Mouse (Mus musculus): ENCODE data around the gene Tmigd3. TPM values are rescaled to one million over a fixed set of nuclear protein-coding genes. Genes with fewer than 3 reads are reported as not detected.
A peak's percentile ranks its signal among the peaks of the same experiment; 100 is the strongest.

Gene Tmigd3
- polyA plus RNA-seq, 1 experiment from 2014 or later, result 0.30 TPM

DNA sequence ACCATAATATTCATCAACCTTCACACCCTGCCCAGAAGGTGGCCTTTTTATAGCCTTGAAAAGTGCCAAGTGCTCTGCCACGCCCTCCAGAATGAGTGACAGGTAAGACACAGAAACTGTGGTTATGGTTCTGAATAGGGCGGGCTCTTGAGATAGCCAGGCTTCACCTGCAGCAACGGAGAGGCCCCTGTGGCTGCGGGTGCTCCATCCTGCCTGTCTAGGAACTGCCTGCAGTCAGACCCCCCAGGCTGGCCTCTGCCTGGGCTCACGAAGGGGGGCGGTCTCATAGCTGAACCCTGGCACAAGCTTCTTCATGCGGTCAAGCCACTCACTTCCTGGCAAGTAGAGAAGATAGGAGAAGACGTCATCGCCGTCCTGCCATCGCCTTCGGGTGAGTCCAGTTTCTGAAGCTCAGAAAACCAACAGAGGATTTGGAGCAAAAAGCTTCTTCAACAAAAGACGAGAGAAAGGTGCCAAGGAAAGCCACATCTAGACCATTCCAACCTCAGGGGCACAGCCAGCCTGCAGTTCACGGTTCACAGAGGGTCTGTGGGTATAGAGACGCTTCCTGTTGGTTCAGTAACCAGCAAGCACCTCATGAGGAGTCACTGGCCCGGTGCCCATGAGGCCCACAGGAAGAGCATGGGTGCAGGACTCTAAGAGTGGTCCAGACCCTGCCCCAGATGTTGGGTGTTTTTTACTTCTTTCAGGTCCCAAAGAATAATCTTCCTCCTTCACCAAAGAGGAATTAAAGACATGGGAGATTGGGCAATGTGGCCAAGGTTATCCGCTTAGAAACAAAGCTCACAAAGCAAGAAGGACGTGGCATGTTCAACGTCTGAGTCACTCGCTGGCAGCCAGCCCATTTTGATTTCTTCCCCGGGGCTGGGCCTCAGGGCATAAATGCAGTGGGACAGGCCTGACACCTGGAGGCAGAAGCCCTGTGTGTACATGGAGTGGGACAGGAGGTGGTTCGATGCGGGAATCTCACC lies 24.2 kb downstream of the Tmigd3 start:
- peaks cover 53% of the 10 kb centered on the region for H3K4me1 ChIP-seq
- H3K36me3 ChIP-seq, result no peaks in the 10 kb centered on the region
- H3K9me3 ChIP-seq (replicated peaks), result no peaks in the 10 kb centered on the region
- 22% methylated on average over 23 of the region's 23 CpGs for WGBS (ENCODE audit: insufficient replicate concordance)
- peak; percentile 17; the same call in 1 of the 2 replicates for ATAC-seq
- H3K4me2 ChIP-seq, result peak overlapping the region; percentile 54
- H3K27ac ChIP-seq, result peak overlapping the region; percentile 55
- H3K4me3 ChIP-seq, result no peak overlapping the region
- peak overlapping the region; percentile 4; the same call in 1 of the 2 replicates for H3K9ac ChIP-seq
- H3K27me3 ChIP-seq (replicated peaks), result 0 out of 2 replicates have a peak, but pooled peaks cover 4% of the 10 kb centered on the region

DNA sequence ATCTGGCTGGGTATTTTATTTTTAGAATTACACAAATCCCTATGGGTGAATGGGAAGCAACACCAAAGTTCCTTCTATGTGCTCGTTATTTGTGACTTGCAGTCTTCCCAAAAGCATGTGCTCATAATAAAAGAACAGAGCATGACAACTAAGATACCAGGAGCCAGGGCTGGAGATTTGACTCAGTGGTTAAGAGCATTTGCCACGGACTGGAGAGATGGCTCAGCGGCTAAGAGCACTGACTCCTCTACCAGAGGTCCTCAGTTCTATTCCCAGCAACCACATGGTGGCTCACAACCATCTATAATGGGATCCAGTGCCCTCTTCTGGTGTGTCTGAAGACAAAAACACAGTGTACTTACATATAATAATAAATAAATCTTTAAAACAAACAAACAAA lies 26.1 kb downstream of the Tmigd3 start:
- no peak overlapping the region for H3K9ac ChIP-seq

DNA sequence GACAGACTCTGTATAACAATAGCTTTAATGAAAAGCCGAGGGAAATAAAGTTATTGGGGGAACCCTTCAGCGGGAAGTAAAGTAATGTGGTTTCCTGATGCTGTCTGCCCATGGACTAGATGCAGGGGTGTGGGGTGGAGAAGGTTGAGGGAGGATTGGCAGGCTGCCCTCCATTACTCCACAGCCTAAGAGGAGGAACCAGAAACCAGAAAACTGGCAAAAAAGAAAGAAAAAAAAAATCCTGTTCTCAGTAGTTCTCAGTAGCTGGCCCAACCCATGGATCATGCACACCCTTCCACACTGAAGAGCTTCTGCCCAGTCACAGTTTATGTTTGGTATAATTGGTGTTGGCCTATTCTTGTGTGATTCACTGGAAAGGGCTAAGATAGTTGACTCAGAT lies 27.6 kb downstream of the Tmigd3 start:
- Histone ChIP-seq H3K4me3 (no peak overlapping the region), H3K27me3 (replicated peaks) (0 out of 2 replicates have a peak, but pooled peaks cover 4% of the 10 kb centered on the region), H3K9me3 (replicated peaks) (no peaks in the 10 kb centered on the region), H3K36me3 (no peaks in the 10 kb centered on the region), H3K9ac (no peak overlapping the region), H3K27ac (no peak overlapping the region), H3K4me1 (peaks cover 28% of the 10 kb centered on the region), H3K4me2 (no peak overlapping the region)
- ATAC-seq, result no peak
- WGBS (ENCODE audit: insufficient replicate concordance), result 23% methylated on average over 2 of the region's 2 CpGs

More for the DNA sequence above, 26.1 kb downstream of the Tmigd3 start:
- Histone ChIP-seq H3K27me3 (replicated peaks) (0 out of 2 replicates have a peak, but pooled peaks cover 4% of the 10 kb centered on the region), H3K4me1 (peaks cover 43% of the 10 kb centered on the region), H3K27ac (no peak overlapping the region), H3K36me3 (no peaks in the 10 kb centered on the region), H3K4me3 (no peak overlapping the region), H3K4me2 (no peak overlapping the region), H3K9me3 (replicated peaks) (no peaks in the 10 kb centered on the region)
- ATAC-seq, result no peak
- 67% methylated on average over 3 of the region's 3 CpGs for WGBS (ENCODE audit: insufficient replicate concordance)

DNA sequence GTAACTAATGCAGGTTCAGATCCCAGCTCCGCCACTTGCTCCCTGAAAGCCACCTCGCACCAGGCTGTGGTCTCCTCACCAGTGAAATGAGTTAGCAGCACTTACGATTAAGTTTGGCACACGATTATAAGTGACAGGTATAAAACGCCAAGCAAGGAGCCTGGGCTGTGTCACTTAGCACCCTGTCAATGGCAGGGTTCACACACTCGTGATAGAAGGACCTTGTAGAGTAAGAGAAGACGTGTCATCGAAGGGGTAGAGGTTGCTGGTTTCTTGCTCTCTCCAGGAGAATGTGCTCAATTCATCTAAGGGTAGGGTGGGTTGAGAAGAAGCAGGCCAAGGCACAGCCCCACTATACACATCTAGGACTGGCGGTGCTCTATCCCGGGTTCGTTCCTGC lies 28.2 kb downstream of the Tmigd3 start:
- no peaks in the 10 kb centered on the region for H3K9me3 ChIP-seq (replicated peaks)
- H3K4me2 ChIP-seq, result no peak overlapping the region
- H3K36me3 ChIP-seq, result no peaks in the 10 kb centered on the region
- H3K9ac ChIP-seq, result no peak overlapping the region
- no peak overlapping the region for H3K4me3 ChIP-seq
- no peak for ATAC-seq
- 82% methylated on average over 11 of the region's 11 CpGs for WGBS (ENCODE audit: insufficient replicate concordance)
- H3K4me1 ChIP-seq, result peaks cover 25% of the 10 kb centered on the region
- H3K27ac ChIP-seq, result no peak overlapping the region
- 0 out of 2 replicates have a peak, but pooled peaks cover 4% of the 10 kb centered on the region for H3K27me3 ChIP-seq (replicated peaks)

DNA sequence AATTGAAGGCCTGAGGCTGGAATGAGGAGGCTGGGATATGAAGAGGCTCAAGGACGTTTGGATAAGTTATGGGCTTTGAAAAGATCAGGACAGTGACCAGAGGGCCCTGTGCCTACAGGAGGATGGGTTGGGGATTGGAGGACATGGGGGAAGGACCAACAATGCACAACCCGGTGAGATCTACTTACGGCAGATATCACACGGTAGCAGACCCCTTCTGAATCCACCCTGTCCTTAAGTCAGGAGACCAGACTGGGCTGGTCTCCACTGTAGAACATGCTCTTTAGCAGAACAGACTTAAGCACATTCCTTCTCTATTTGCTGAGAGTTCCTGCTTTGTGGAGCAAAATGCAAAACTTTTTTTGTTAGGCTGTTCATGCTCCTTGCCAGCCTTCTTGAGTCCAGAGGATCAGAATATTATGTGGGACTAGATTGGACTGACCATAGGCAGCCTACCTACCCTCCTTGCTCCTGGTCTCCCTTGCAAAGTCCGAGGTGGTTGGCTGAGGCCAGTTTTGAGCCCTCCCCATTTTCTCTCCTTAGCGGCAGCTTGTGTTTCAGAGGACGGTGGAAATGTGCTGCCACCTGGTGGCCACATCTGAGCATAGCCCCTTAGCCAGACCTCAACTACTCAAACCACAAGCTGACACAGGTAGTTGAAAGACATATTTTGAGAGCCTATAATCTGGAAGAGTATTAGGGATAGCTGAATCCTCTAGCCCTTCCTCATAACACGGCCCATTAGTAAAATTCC lies 28.9 kb downstream of the Tmigd3 start:
- H3K4me1 ChIP-seq, result peaks cover 25% of the 10 kb centered on the region
- H3K4me3 ChIP-seq, result no peak overlapping the region
- no peak overlapping the region for H3K4me2 ChIP-seq
- H3K27ac ChIP-seq, result no peak overlapping the region
- WGBS (ENCODE audit: insufficient replicate concordance), result 30% methylated on average over 8 of the region's 8 CpGs
- 0 out of 2 replicates have a peak, but pooled peaks cover 2% of the 10 kb centered on the region for H3K27me3 ChIP-seq (replicated peaks)
- H3K36me3 ChIP-seq, result no peaks in the 10 kb centered on the region
- H3K9ac ChIP-seq, result no peak overlapping the region
- no peaks in the 10 kb centered on the region for H3K9me3 ChIP-seq (replicated peaks)
- ATAC-seq, result peak; percentile 45; the same call in 1 of the 2 replicates

DNA sequence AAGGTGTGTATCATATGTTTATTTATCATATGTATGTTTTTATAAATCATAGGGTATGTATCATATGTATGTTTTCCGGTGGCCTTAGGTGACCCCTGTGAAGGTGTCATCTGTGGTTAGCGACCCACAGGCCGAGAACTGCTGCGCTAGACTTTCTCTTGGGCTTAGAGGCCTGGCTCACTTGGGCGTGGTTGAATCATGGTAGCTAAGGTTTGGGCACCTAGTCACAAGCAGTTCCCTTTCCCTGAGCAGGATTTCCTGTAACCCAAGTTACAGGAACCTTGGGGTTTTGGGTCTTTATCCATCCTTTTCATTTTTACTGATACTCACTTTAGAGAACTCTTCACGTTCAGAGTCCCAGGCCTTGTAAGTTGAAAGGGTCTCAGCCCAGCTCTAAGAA lies 29.6 kb downstream of the Tmigd3 start:
- Histone ChIP-seq H3K9me3 (replicated peaks) (no peaks in the 10 kb centered on the region), H3K4me3 (no peak overlapping the region), H3K27me3 (replicated peaks) (no peaks in the 10 kb centered on the region), H3K27ac (no peak overlapping the region; the same call in 1 of the 2 replicates), H3K9ac (no peak overlapping the region), H3K4me2 (no peak overlapping the region), H3K4me1 (peaks cover 25% of the 10 kb centered on the region), H3K36me3 (no peaks in the 10 kb centered on the region)
- WGBS (ENCODE audit: insufficient replicate concordance), result 55% methylated on average over 6 of the region's 6 CpGs
- ATAC-seq, result no peak

DNA sequence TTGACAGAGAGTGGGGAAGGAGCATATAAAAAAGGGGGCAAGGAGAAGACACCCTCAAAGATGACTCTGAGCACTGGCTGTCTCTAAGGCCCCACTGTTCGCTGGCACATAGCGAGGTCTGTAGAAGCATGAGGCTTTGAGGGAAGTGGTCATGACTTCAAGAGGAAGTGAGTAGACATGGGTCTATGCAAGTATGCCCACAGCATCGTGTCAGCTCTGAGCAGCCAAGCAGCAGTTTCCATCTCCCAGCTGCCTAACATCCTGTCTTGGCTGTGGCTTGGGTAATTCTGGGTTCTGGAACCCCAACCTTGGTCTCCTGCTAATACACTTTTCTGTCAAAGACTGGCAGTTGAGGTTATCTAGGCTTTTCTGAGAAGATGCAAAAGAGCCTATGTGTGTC lies 30.0 kb downstream of the Tmigd3 start:
- WGBS (ENCODE audit: insufficient replicate concordance), result 17% methylated on average over 3 of the region's 3 CpGs
- Histone ChIP-seq H3K27ac (no peak overlapping the region; the same call in 1 of the 2 replicates), H3K9me3 (replicated peaks) (no peaks in the 10 kb centered on the region), H3K4me2 (no peak overlapping the region), H3K4me1 (peaks cover 26% of the 10 kb centered on the region), H3K9ac (no peak overlapping the region), H3K27me3 (replicated peaks) (no peaks in the 10 kb centered on the region), H3K4me3 (no peak overlapping the region), H3K36me3 (no peaks in the 10 kb centered on the region)
- no peak for ATAC-seq

DNA sequence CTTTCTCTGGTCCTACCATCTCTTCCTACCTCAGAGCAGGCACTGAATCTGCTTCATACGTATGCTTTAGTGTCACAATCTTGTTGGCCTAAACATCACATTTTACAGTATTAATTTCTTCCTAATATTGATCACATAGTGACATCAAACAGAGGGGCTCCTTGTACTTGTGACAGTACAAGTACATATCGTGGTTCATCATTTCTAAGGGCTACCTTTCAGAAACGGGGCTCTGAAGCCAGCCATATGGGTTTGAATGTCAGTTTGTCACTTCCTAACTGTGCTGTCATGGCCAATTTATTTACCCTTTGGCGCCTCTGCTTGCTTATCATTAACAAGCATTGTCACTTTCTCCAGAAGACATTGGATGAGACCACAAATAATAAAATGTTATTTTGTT lies 30.8 kb downstream of the Tmigd3 start:
- Histone ChIP-seq H3K9me3 (replicated peaks) (no peaks in the 10 kb centered on the region), H3K4me3 (no peak overlapping the region), H3K4me1 (peaks cover 26% of the 10 kb centered on the region), H3K27ac (no peak overlapping the region), H3K36me3 (no peaks in the 10 kb centered on the region), H3K4me2 (no peak overlapping the region), H3K27me3 (replicated peaks) (no peaks in the 10 kb centered on the region), H3K9ac (no peak overlapping the region)
- WGBS (ENCODE audit: insufficient replicate concordance), result 58% methylated on average over 4 of the region's 4 CpGs
- ATAC-seq, result no peak

DNA sequence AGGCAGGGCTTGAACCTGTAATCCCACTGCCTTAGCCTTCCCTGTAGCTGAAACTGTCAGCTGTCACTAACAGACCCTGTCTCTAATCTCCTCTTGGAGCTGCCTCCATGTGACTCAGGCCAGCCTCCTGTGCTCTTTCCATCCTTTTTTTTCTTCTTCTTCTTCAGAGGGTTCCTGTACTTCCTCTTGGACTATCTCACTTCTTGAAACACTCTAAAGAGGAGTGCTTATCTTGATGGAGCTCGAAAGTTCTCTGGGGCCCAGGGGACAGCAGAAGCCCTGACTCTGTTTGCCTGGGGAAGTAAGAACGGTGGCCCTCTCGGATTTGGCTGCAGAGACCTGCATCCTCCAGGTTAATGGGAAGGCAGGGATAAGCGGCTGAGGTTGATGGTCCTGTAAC lies 33.5 kb downstream of the Tmigd3 start:
- Histone ChIP-seq H3K4me1 (peaks cover 31% of the 10 kb centered on the region), H3K27me3 (replicated peaks) (no peaks in the 10 kb centered on the region), H3K4me3 (no peak overlapping the region), H3K27ac (no peak overlapping the region), H3K9ac (no peak overlapping the region), H3K36me3 (no peaks in the 10 kb centered on the region), H3K9me3 (replicated peaks) (no peaks in the 10 kb centered on the region), H3K4me2 (peak overlapping the region; percentile 16; the same call in 1 of the 2 replicates)
- WGBS (ENCODE audit: insufficient replicate concordance), result 17% methylated on average over 4 of the region's 4 CpGs
- ATAC-seq, result no peak

DNA sequence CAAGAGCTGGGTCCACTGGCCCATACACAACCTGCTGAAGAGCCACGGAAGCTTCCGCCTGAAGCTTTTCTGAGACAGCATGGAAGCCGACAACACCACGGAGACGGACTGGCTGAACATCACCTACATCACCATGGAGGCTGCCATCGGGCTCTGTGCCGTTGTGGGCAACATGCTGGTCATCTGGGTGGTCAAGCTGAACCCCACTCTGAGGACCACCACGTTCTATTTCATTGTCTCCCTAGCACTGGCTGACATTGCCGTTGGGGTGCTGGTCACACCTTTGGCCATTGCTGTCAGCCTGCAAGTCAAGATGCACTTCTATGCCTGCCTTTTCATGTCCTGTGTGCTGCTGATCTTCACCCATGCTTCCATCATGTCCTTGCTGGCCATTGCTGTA lies 34.0 kb downstream of the Tmigd3 start:
- no peak overlapping the region for H3K27ac ChIP-seq
- no peak overlapping the region for H3K9ac ChIP-seq
- H3K27me3 ChIP-seq (replicated peaks), result no peaks in the 10 kb centered on the region
- ATAC-seq, result no peak
- peaks cover 27% of the 10 kb centered on the region for H3K4me1 ChIP-seq
- no peaks in the 10 kb centered on the region for H3K36me3 ChIP-seq
- no peak overlapping the region for H3K4me3 ChIP-seq
- WGBS (ENCODE audit: insufficient replicate concordance), result 80% methylated on average over 9 of the region's 9 CpGs
- peak overlapping the region; percentile 16; the same call in 1 of the 2 replicates for H3K4me2 ChIP-seq
- H3K9me3 ChIP-seq (replicated peaks), result no peaks in the 10 kb centered on the region

DNA sequence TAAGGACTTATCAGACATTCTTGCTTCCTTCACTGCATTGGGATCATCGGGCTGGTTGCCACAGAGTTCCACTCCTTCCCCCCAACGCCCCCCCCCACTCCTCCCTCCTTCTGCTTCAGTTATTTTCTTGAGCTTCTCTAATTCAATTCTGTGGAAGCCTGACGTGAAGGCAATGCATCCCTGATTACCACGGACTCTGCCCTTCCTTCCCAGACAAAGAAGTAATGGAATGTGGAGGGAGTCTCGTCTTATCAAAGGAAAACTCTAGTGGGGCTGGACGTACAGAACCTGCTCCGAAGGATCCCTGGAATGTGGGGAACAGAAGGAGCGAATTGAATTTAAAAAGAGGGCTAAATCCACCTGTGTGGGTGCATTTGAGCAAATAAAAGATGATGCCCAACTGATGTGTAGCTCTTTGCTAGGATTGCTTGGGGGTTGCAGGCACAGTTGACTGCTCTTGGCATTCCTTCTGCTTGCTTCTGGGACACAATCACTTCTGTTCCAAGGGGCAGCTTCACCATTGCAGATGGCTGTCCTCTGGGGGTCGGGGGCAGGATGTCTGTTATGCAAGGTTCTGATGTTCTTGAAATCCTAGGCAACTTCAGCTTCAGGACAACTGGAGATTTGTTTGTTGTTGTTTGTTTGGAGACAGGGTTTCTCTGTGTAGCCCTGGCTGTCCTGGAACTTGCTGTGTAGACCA lies 37.4 kb downstream of the Tmigd3 start:
- H3K4me3 ChIP-seq, result no peak overlapping the region
- no peak overlapping the region for H3K9ac ChIP-seq
- H3K4me1 ChIP-seq, result peaks cover 37% of the 10 kb centered on the region
- no peak overlapping the region for H3K27ac ChIP-seq
- ATAC-seq, result no peak
- H3K36me3 ChIP-seq, result no peaks in the 10 kb centered on the region
- peaks cover 5% of the 10 kb centered on the region; the same call in 1 of the 2 replicates for H3K27me3 ChIP-seq (replicated peaks)
- no peaks in the 10 kb centered on the region for H3K9me3 ChIP-seq (replicated peaks)
- WGBS (ENCODE audit: insufficient replicate concordance), result 53% methylated on average over 9 of the region's 9 CpGs
- no peak overlapping the region for H3K4me2 ChIP-seq

Measured in liver, embryonic 12.5 days (tissue).